Mouse (Mus musculus): Measurements from ENCODE around the gene Crtc3.

Gene Crtc3

GRCm38 (mm10) chr7:80688556-80689220 lies at the start of gene Crtc3:
Gene Crtc3 (minus strand): TSS chr7:80688877.
- peak; percentile 79 for DNase-seq (ENCODE audit: low read depth, low spot score)

- no peak for DNase-seq (ENCODE audit: low read depth, low spot score)
These were observed 47.5 kb upstream of the Crtc3 start for GRCm38 (mm10) chr7:80736199-80736598.

GRCm38 (mm10) chr7:80732986-80733385 lies 44.3 kb upstream of the Crtc3 start:
- no peak for DNase-seq (ENCODE audit: low read depth, low spot score)

DNA sequence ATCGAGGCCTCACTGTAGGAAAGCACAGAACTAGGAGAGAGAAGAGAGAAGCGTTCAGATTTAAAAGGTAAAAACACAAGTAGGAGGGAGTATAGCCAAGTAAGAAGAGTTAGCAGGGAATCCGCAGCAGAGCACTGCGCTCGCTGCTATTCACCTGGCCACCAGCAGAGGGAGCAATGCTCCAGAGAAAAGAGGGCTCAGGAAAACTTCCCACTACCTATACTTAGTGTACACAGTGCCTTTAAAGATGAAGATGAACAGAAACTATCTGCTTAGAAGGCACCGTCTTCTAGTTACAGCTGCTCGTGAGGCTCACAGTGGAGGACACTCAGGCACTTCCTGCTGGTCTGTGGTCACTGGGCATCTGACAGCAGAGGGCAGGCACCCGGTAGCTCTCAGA lies 41.0 kb upstream of the Crtc3 start:
- peak; percentile 68 for DNase-seq (ENCODE audit: low read depth, low spot score)

- DNase-seq (ENCODE audit: low read depth, low spot score), result no peak
These were observed 32.4 kb upstream of the Crtc3 start for GRCm38 (mm10) chr7:80721041-80721440.

DNA sequence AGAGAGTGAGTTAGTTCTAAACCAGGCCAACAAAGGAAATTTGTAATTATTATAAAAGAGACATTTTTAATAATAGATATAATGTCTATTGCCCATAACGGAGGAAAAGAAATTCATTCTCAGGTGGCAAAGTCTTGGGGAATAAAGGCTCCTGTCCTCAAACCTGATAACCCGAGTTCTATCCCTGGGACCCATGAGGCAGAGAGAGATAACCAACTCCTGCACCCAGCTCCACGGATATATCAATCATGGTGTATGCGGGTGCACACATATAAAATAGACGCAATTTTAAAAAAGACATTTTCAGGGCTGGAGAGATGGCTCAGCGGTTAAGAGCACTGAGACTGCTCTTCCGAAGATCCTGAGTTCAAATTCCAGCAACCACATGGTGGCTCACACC lies 30.9 kb upstream of the Crtc3 start:
- no peak for DNase-seq (ENCODE audit: low read depth, low spot score)

- no peak for DNase-seq (ENCODE audit: low read depth, low spot score)
These were observed 30.4 kb upstream of the Crtc3 start for GRCm38 (mm10) chr7:80719038-80719437.

GRCm38 (mm10) chr7:80718471-80718870 lies 29.8 kb upstream of the Crtc3 start:
- DNase-seq (ENCODE audit: low read depth, low spot score), result no peak

- DNase-seq (ENCODE audit: low read depth, low spot score), result no peak
These were observed 28.1 kb upstream of the Crtc3 start for GRCm38 (mm10) chr7:80716758-80717157.

DNA sequence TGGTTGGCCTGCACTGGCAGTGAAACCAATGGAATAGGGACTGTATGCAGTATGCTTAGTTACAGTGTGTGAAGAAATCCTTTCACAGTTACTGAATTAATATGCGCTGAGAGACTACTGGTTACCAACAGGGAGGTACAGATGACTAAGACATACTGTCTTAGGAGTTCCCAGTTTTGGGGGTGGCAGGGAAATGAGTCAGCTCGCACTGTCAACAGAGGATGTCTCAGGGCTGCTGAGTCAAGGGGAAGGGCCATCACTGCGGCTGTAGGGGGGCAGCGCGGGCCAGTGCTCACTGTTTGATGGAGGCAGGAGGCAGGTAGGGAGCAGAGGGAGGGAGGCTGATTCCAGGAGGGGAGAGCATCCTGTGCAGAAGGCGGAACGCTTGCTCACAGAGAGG lies 26.6 kb upstream of the Crtc3 start:
- no peak for DNase-seq (ENCODE audit: low read depth, low spot score)

DNA sequence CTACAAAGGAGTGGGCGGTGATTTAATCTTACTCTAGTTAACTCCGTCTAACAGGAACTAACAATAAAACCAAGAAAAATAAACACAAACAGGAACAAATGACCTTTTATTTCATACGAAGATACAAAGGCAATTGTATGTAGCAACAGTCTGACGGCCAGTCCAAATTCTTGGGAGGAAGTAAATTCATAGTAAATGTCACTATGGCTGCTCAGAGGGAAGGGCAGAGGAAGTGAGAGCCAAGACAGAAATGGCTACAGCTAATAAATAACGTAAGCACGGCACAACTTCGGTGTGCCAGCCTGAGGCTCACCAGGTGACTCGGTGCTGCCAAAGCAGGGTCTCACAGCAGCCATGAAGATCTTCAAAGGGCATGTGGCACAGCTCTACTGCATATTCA lies 22.8 kb upstream of the Crtc3 start:
- DNase-seq (ENCODE audit: low read depth, low spot score), result peak; percentile 46

DNA sequence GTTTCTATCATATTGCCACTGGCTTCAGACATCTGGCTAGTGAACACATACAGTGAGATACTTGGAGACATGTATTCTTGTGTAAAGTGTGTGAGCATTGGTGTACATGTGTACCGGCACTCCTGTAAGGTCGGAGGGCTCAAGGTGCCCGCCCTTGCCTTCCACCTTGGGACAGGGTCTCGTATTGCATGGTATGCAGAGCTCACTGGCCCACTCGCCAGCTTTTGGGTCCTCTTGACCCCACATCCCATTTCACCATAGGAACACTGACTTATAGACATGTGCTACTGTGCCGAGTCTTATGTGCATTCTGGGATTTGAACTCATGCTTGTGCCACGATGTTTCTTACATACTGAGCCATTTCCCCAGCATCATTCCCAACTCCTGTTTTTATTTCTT lies 21.7 kb upstream of the Crtc3 start:
- DNase-seq (ENCODE audit: low read depth, low spot score), result no peak

DNA sequence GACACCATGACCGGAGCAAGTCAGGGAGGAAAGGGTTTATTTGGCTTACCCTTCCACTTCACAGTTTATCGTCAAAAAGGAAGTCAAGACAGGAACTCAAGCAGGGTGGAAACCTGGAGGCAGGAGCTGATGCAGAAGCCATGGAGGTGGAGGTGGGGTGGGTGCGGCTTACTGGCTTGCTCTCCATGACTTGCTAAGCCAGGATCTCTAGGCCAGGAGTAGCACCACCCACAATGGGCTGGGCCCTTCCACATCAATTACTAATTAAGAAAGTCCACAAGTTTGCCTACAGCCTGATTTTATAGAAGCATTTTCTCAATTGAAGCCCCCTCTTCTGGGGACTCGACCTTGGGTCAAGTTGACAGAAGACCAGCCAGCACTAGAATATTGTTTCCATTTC lies 15.4 kb upstream of the Crtc3 start:
- no peak for DNase-seq (ENCODE audit: low read depth, low spot score)

DNA sequence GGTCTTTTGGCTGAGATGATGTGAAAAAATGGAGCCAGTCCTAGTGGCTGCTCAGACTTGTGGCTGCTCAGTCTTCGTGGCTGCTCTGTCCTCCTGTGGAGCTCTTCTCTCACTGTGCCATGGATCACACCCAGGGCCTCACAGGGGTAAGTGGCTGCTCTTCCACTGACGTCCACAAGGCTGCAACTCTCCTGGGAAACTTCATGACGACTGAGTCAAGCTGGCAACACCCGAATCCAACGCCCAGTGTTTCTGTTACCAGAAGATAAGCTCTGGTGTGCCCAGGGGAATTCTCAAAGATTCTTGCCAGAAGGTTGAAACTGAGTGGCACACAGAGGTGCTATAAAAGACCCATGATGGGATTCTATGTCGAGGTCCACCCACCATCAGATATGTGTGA lies 13.8 kb upstream of the Crtc3 start:
- DNase-seq (ENCODE audit: low read depth, low spot score), result no peak

- no peak for DNase-seq (ENCODE audit: low read depth, low spot score)
These were observed 11.0 kb upstream of the Crtc3 start for GRCm38 (mm10) chr7:80699709-80700108.

- DNase-seq (ENCODE audit: low read depth, low spot score), result no peak
These were observed 10.3 kb upstream of the Crtc3 start for GRCm38 (mm10) chr7:80698940-80699339.

DNA sequence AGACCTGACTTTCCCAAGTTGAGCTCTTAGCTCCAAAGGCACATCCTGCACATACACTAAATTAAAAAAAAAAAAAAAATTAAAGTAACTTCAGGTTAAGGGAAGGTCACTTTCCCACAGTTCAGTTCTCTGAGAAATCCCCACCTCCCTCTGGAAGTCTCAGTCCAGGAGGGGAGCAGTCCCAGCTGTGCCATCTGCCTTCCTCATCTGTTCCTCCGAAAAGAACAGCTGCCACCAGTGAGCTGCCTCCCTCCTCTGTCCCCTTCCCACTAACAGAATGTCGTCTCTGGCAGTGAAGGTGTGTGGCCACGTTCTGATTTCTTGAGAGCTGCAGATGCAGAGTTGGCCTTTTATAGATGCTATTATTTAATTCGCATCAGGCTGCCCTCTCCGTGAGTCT lies 9.2 kb upstream of the Crtc3 start:
- DNase-seq (ENCODE audit: low read depth, low spot score), result no peak

- no peak for DNase-seq (ENCODE audit: low read depth, low spot score)
These were observed 8.2 kb upstream of the Crtc3 start for GRCm38 (mm10) chr7:80696903-80697302.

GRCm38 (mm10) chr7:80696334-80696733 lies 7.7 kb upstream of the Crtc3 start:
- no peak for DNase-seq (ENCODE audit: low read depth, low spot score)

GRCm38 (mm10) chr7:80692472-80692871 lies 3.8 kb upstream of the Crtc3 start:
- no peak for DNase-seq (ENCODE audit: low read depth, low spot score)

DNA sequence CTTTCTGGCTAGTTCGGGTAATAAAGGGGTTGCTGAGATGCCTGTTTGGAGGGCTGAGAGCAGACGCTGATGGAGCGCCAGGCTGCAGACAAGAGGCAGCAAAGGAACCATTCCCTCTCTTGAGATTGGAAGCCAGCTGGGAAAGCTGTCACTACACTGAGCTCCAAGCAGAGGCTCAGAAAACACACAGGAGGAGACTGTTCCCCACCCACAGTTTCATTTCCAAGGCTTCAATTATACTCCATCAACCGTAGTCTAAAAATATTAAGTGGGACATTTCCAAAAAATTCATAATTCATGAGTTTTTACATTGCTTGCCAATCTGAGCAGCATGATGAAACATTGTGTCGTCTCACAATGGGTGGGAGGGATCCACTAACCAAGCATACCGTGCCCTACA lies 2.5 kb upstream of the Crtc3 start:
- no peak for DNase-seq (ENCODE audit: low read depth, low spot score)

DNA sequence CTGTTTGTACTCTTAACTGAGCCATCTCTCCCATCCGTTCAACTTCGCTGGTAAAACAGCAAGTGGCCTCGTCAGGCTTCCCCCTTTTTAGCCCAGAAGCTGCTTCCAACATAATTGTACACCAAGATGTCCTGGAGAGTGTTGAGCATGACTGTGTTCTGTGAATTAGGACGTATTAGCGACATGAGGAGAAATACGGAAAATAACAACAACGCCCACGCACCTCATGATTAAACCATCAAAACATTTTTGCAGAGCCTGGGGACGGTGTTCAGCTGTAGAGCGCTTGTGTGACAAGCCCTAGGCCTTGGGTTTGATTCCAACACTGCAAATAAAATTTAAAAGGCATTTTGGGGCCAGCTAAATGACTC lies 529 bp upstream of the Crtc3 start:
- no peak for DNase-seq (ENCODE audit: low read depth, low spot score)

DNA sequence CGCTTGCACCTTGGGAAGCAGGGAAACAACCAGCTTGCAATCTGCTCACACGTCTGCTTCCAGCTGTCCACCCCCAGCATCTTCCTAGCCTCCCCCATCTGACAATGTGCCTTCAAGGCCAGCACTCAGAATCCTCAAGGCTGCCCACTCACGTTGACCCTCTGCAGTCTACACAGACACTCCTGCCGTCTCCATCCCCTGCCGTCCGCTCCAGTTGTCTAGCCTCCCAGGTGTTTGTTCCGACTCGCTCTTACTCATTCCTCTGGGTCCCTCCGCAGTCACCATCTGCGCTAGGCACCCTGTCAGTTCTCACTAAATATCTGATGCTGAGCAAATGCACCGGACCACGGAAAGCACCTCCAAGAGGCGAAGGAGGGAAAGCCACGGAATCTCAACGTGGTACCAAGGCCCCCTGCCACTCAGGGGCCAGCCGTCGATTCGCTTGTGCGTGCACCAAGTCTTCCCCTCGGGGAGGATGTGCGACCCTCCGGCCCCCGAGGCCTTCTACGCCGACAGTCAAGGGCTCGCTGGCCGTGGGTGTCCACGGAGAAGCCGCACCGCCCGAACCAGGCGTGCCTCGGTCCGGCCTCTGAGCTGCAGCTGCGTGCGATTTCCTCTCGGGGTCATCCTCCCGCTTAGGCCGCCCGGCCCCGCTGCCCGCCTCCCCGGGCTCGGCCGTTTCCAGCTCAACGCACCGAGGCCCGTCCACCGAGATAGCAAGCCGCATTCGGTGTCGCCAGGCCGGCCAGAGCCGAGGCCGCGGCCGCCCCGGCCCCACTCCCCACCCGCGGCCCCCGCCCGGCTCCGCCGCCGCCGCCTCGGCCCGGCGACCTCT lies 739 bp downstream of the Crtc3 start:
- DNase-seq (ENCODE audit: low read depth, low spot score), result peak; percentile 65
